Mouse (Mus musculus): ENCODE data around the gene Arpc2. TPM values are rescaled to one million over a fixed set of nuclear protein-coding genes. Genes with fewer than 3 reads are reported as not detected.
A peak's percentile ranks its signal among the peaks of the same experiment; 100 is the strongest.

Gene Arpc2
- polyA plus RNA-seq, 1 experiment: 281 TPM

GRCm38 (mm10) chr1:74308001-74308964 is 72.4 kb downstream of the Arpc2 start:
- Histone ChIP-seq H3ac (ENCODE audit: control insufficient read depth, insufficient read length, low read depth) (no peak overlapping the region), H3K27me3 (ENCODE audit: control insufficient read depth, insufficient read depth, insufficient read length) (no peaks in the 10 kb centered on the region), H3K4me3 (ENCODE audit: insufficient read depth, poor library complexity, severe bottlenecking) (no peak overlapping the region), H3K79me2 (ENCODE audit: control insufficient read depth, insufficient read depth) (peaks cover 7% of the 10 kb centered on the region), H3K79me3 (ENCODE audit: low read depth) (no peaks in the 10 kb centered on the region), H3K36me3 (ENCODE audit: control insufficient read depth, insufficient read depth) (no peaks in the 10 kb centered on the region)
- no peak for TF ChIP-seq USF1 (IDR thresholded peaks at IDR 0.05; ENCODE audit: low read depth)
- no peak for TF ChIP-seq CEBPB (IDR thresholded peaks at IDR 0.05; ENCODE audit: low read depth)
- no peak for TF ChIP-seq CTCF (IDR thresholded peaks at IDR 0.05; ENCODE audit: control insufficient read depth, insufficient read depth, insufficient read length)
- TF ChIP-seq MAX (IDR thresholded peaks at IDR 0.05): no peak
- no peak for TF ChIP-seq MYOG (IDR thresholded peaks at IDR 0.05; ENCODE audit: control insufficient read depth, extremely low read depth, insufficient read length)
- no peak for TF ChIP-seq MYOD1 (IDR thresholded peaks at IDR 0.05; ENCODE audit: control insufficient read depth, insufficient read length, low read depth)
- TF ChIP-seq FOSL1 (IDR thresholded peaks at IDR 0.05; ENCODE audit: insufficient read depth, low read length, poor library complexity, severe bottlenecking): no peak

GRCm38 (mm10) chr1:74309767-74310166 is 73.9 kb downstream of the Arpc2 start:
- H3K79me2 ChIP-seq (ENCODE audit: control insufficient read depth, insufficient read depth): no peaks in the 10 kb centered on the region
- no peaks in the 10 kb centered on the region for H3K36me3 ChIP-seq (ENCODE audit: control insufficient read depth, insufficient read depth)
- TF ChIP-seq CEBPB (IDR thresholded peaks at IDR 0.05; ENCODE audit: low read depth): no peak
- TF ChIP-seq MAX (IDR thresholded peaks at IDR 0.05): no peak
- TF ChIP-seq MYOG (IDR thresholded peaks at IDR 0.05; ENCODE audit: control insufficient read depth, extremely low read depth, insufficient read length): no peak
- TF ChIP-seq MYOD1 (IDR thresholded peaks at IDR 0.05; ENCODE audit: control insufficient read depth, insufficient read length, low read depth): no peak
- TF ChIP-seq FOSL1 (IDR thresholded peaks at IDR 0.05; ENCODE audit: insufficient read depth, low read length, poor library complexity, severe bottlenecking): no peak
- no peak for TF ChIP-seq USF1 (IDR thresholded peaks at IDR 0.05; ENCODE audit: low read depth)
- no peak for TF ChIP-seq CTCF (IDR thresholded peaks at IDR 0.05; ENCODE audit: control insufficient read depth, insufficient read depth, insufficient read length)
- no peak overlapping the region for H3K4me3 ChIP-seq (ENCODE audit: insufficient read depth, poor library complexity, severe bottlenecking)
- H3K79me3 ChIP-seq (ENCODE audit: low read depth): no peaks in the 10 kb centered on the region
- no peaks in the 10 kb centered on the region for H3K27me3 ChIP-seq (ENCODE audit: control insufficient read depth, insufficient read depth, insufficient read length)
- no peak overlapping the region for H3ac ChIP-seq (ENCODE audit: control insufficient read depth, insufficient read length, low read depth)

GRCm38 (mm10) chr1:74313049-74313692 is 77.3 kb downstream of the Arpc2 start:
- Histone ChIP-seq H3K79me2 (ENCODE audit: control insufficient read depth, insufficient read depth) (no peaks in the 10 kb centered on the region), H3K36me3 (ENCODE audit: control insufficient read depth, insufficient read depth) (no peaks in the 10 kb centered on the region), H3K4me3 (ENCODE audit: insufficient read depth, poor library complexity, severe bottlenecking) (no peak overlapping the region), H3ac (ENCODE audit: control insufficient read depth, insufficient read length, low read depth) (no peak overlapping the region), H3K79me3 (ENCODE audit: low read depth) (no peaks in the 10 kb centered on the region), H3K27me3 (ENCODE audit: control insufficient read depth, insufficient read depth, insufficient read length) (no peaks in the 10 kb centered on the region)
- TF ChIP-seq MAX (IDR thresholded peaks at IDR 0.05) (no peak), CTCF (IDR thresholded peaks at IDR 0.05; ENCODE audit: control insufficient read depth, insufficient read depth, insufficient read length) (peak; percentile 37), FOSL1 (IDR thresholded peaks at IDR 0.05; ENCODE audit: insufficient read depth, low read length, poor library complexity, severe bottlenecking) (no peak), CEBPB (IDR thresholded peaks at IDR 0.05; ENCODE audit: low read depth) (no peak), MYOG (IDR thresholded peaks at IDR 0.05; ENCODE audit: control insufficient read depth, extremely low read depth, insufficient read length) (no peak)

GRCm38 (mm10) chr1:74314796-74315195 is 78.9 kb downstream of the Arpc2 start:
- Histone ChIP-seq H3K36me3 (ENCODE audit: control insufficient read depth, insufficient read depth) (no peaks in the 10 kb centered on the region), H3ac (ENCODE audit: control insufficient read depth, insufficient read length, low read depth) (no peak overlapping the region), H3K79me3 (ENCODE audit: low read depth) (no peaks in the 10 kb centered on the region), H3K79me2 (ENCODE audit: control insufficient read depth, insufficient read depth) (no peaks in the 10 kb centered on the region), H3K27me3 (ENCODE audit: control insufficient read depth, insufficient read depth, insufficient read length) (no peaks in the 10 kb centered on the region), H3K4me3 (ENCODE audit: insufficient read depth, poor library complexity, severe bottlenecking) (no peak overlapping the region)
- TF ChIP-seq CTCF (IDR thresholded peaks at IDR 0.05; ENCODE audit: control insufficient read depth, insufficient read depth, insufficient read length) (no peak), MYOD1 (IDR thresholded peaks at IDR 0.05; ENCODE audit: control insufficient read depth, insufficient read length, low read depth) (no peak), MYOG (IDR thresholded peaks at IDR 0.05; ENCODE audit: control insufficient read depth, extremely low read depth, insufficient read length) (no peak), MAX (IDR thresholded peaks at IDR 0.05) (no peak), CEBPB (IDR thresholded peaks at IDR 0.05; ENCODE audit: low read depth) (no peak), FOSL1 (IDR thresholded peaks at IDR 0.05; ENCODE audit: insufficient read depth, low read length, poor library complexity, severe bottlenecking) (no peak)

GRCm38 (mm10) chr1:74316114-74316827 is 80.4 kb downstream of the Arpc2 start:
- Histone ChIP-seq H3K27me3 (ENCODE audit: control insufficient read depth, insufficient read depth, insufficient read length) (no peaks in the 10 kb centered on the region), H3K79me3 (ENCODE audit: low read depth) (no peaks in the 10 kb centered on the region), H3ac (ENCODE audit: control insufficient read depth, insufficient read length, low read depth) (no peak overlapping the region), H3K36me3 (ENCODE audit: control insufficient read depth, insufficient read depth) (no peaks in the 10 kb centered on the region), H3K79me2 (ENCODE audit: control insufficient read depth, insufficient read depth) (no peaks in the 10 kb centered on the region), H3K4me3 (ENCODE audit: insufficient read depth, poor library complexity, severe bottlenecking) (no peak overlapping the region)
- TF ChIP-seq MYOD1 (IDR thresholded peaks at IDR 0.05; ENCODE audit: control insufficient read depth, insufficient read length, low read depth) (no peak), CTCF (IDR thresholded peaks at IDR 0.05; ENCODE audit: control insufficient read depth, insufficient read depth, insufficient read length) (no peak), FOSL1 (IDR thresholded peaks at IDR 0.05; ENCODE audit: insufficient read depth, low read length, poor library complexity, severe bottlenecking) (no peak), MYOG (IDR thresholded peaks at IDR 0.05; ENCODE audit: control insufficient read depth, extremely low read depth, insufficient read length) (no peak), CEBPB (IDR thresholded peaks at IDR 0.05; ENCODE audit: low read depth) (no peak), USF1 (IDR thresholded peaks at IDR 0.05; ENCODE audit: low read depth) (no peak), MAX (IDR thresholded peaks at IDR 0.05) (no peak)

Small RNA genes within 50 kb of the gene (microRNA-seq; reads per million reads assigned to microRNA genes)
- not detected for gene Mir1928 (ENCODE audit: borderline microRNAs expressed)

Other genes with a start within 250 kb of the Arpc2 start
- 118 TPM for gene Tns1, start 111.6 kb upstream of the Arpc2 start, polyA plus RNA-seq (2012; fragmentation: generic; extraction: Trizol)
- 0.05 TPM for gene Rufy4, start 110.5 kb upstream of the Arpc2 start, polyA plus RNA-seq (2012; fragmentation: generic; extraction: Trizol)
- gene Cxcr2, start 82.1 kb upstream of the Arpc2 start, polyA plus RNA-seq (2012; fragmentation: generic; extraction: Trizol): 0.04 TPM
- not detected for gene Cxcr1, start 41.5 kb upstream of the Arpc2 start, polyA plus RNA-seq (2012; fragmentation: generic; extraction: Trizol)
- gene Gpbar1, start 42.5 kb downstream of the Arpc2 start, polyA plus RNA-seq (2012; fragmentation: generic; extraction: Trizol): not detected
- 123 TPM for gene Aamp, start 48.7 kb downstream of the Arpc2 start, polyA plus RNA-seq (2012; fragmentation: generic; extraction: Trizol)
- gene Pnkd, start 48.8 kb downstream of the Arpc2 start, polyA plus RNA-seq (2012; fragmentation: generic; extraction: Trizol): 68.0 TPM
- 38.1 TPM for gene Tmbim1, start 69.5 kb downstream of the Arpc2 start, polyA plus RNA-seq (2012; fragmentation: generic; extraction: Trizol)
- gene Catip, start 126.0 kb downstream of the Arpc2 start, polyA plus RNA-seq (2012; fragmentation: generic; extraction: Trizol): not detected
- 2.2 TPM for gene Slc11a1, start 139.1 kb downstream of the Arpc2 start, polyA plus RNA-seq (2012; fragmentation: generic; extraction: Trizol)
- gene Ctdsp1, start 155.4 kb downstream of the Arpc2 start, polyA plus RNA-seq (2012; fragmentation: generic; extraction: Trizol): 78.7 TPM
- 0.02 TPM for gene Vil1, start 173.3 kb downstream of the Arpc2 start, polyA plus RNA-seq (2012; fragmentation: generic; extraction: Trizol)